In the genomic region with DNA sequence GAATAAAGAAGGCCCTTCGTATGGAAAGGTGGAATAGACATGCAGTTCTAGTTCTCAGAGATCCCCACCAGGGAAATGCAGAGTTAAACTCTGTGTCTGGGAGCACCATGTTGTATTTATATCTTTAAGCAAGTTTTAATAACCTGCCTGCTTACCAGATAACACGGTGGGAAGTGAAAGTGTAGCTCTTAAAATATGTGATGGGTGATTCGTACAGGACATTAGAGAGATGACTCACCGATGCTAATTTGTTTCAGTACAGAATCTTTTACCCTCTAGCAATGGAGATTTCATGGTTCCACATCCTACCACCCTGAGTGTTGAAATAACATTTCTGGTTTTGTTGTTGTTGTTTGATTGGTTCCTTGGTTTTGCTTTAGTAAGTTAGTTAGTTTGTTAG, we compare ENCODE assay signal across 8 mouse cellular contexts. TPM values are rescaled to one million over a fixed set of nuclear protein-coding genes. Genes with fewer than 3 reads are reported as not detected.
A peak's percentile ranks its signal among the peaks of the same experiment; 100 is the strongest.
DNase-seq lines count a peak whose midpoint lies in the region; ATAC-seq and TF ChIP-seq lines count a peak whose summit lies in the region.
"Had no signal": no experiment of that assay in that cellular context is flagged by ENCODE, and none has a peak within 500 bp of the region (broad histone marks: within the 10 kb centered on the region; RNA-seq: fewer than 3 reads in every experiment).

No protein-coding gene starts in this region.

- H3K4me2 ChIP-seq in heart, postnatal 0 days (ENCODE audit: low read depth, low read length), result peak overlapping the region; percentile 93
- H3K4me2 ChIP-seq in liver, embryonic 16.5 days (ENCODE audit: low read depth, low read length), result peak overlapping the region; percentile 88; the same call in 1 of the 2 replicates

- no peak for TF ChIP-seq EP300 in heart, postnatal 0 days (IDR thresholded peaks at IDR 0.05; ENCODE audit: low read depth)

- no peaks in the 10 kb centered on the region for H3K9me3 ChIP-seq in heart, postnatal 0 days (replicated peaks; ENCODE audit: control insufficient read depth, low read length)
- no peaks in the 10 kb centered on the region for H3K9me3 ChIP-seq in liver, embryonic 16.5 days (replicated peaks; ENCODE audit: control insufficient read depth, low read length)

- no peak for TF ChIP-seq CTCF in heart, postnatal 0 days (IDR thresholded peaks at IDR 0.05; ENCODE audit: low read depth)

- 23% methylated on average over 4 of the region's 4 CpGs for WGBS in heart, postnatal 0 days
- 44% methylated on average over 4 of the region's 4 CpGs for WGBS in liver, embryonic 16.5 days (ENCODE audit: insufficient replicate concordance)

- peaks cover 30% of the 10 kb centered on the region for H3K4me1 ChIP-seq in heart, postnatal 0 days (ENCODE audit: control insufficient read depth, insufficient read depth)
- H3K4me1 ChIP-seq in liver, embryonic 16.5 days (ENCODE audit: control insufficient read depth, low read depth, low read length), result peaks cover 26% of the 10 kb centered on the region

- ATAC-seq in heart, postnatal 0 days (ENCODE audit: insufficient read depth, low read depth), result no peak
- ATAC-seq in liver, embryonic 16.5 days (ENCODE audit: low read depth), result no peak
- no peak for ATAC-seq in megakaryocyte progenitor cell, adult 5-6 weeks (replicated peaks; ENCODE audit: poor library complexity)

- H3K27me3 ChIP-seq in heart, postnatal 0 days (ENCODE audit: control insufficient read depth, insufficient read depth, low read length), result no peaks in the 10 kb centered on the region
- no peaks in the 10 kb centered on the region for H3K27me3 ChIP-seq in liver, embryonic 16.5 days (ENCODE audit: control insufficient read depth, insufficient read depth, low read depth, low read length)

- no peak overlapping the region; the same call in 1 of the 2 replicates for H3K9ac ChIP-seq in heart, postnatal 0 days (replicated peaks; ENCODE audit: low read depth, low read length)
- no peak overlapping the region for H3K9ac ChIP-seq in liver, embryonic 16.5 days (ENCODE audit: low read depth, low read length)

- no peak overlapping the region for H3K27ac ChIP-seq in heart, postnatal 0 days (ENCODE audit: low read depth)
- no peak overlapping the region for H3K27ac ChIP-seq in liver, embryonic 16.5 days (ENCODE audit: low read length)

- H3K4me3 ChIP-seq in heart, postnatal 0 days (ENCODE audit: low read depth, low read length), result peak overlapping the region; percentile 90; the same call in 1 of the 2 replicates
- H3K4me3 ChIP-seq in liver, embryonic 16.5 days (ENCODE audit: low read depth, low read length), result no peak overlapping the region

- peaks cover 19% of the 10 kb centered on the region for H3K36me3 ChIP-seq in heart, postnatal 0 days (replicated peaks; ENCODE audit: control insufficient read depth, insufficient read depth, low read length)
- peaks cover 9% of the 10 kb centered on the region for H3K36me3 ChIP-seq in liver, embryonic 16.5 days (ENCODE audit: control insufficient read depth, insufficient read depth)

- DNase-seq in 3T3-L1 (ENCODE audit: low read depth, low spot score) (peak; percentile 56), A20 (ENCODE audit: low read depth, low spot score) (peak; percentile 71)
- DNase-seq in heart, postnatal 0 days (ENCODE audit: low spot score), result no peak
- DNase-seq in ovary, adult 18-20 months (ENCODE audit: low spot score), result no peak
- DNase-seq in right cerebral cortex, postnatal 4 days, result no peak
- DNase-seq: lung, postnatal 36 days had no signal

RNA-seq across cellular contexts. Expression of a gene that starts 2.3 kb away (rescaled TPM):
- 31.9 and 35.5 TPM in 2 replicates for total RNA-seq in heart, postnatal 0 days (2014; rRNA removed; ENCODE audit: low replicate concordance)
- 17.6 and 18.2 TPM in 2 replicates for polyA plus RNA-seq in heart, postnatal 0 days (2015; fragmentation: Nextera tagmentation; extraction: Ambion mirVana)
- polyA plus RNA-seq in liver, embryonic 16.5 days (2015; fragmentation: Nextera tagmentation; extraction: Ambion mirVana), result 7.3 and 7.7 TPM in 2 replicates
- total RNA-seq in megakaryocyte progenitor cell, adult 5-6 weeks (2015), result 37.5 and 41.8 TPM in 2 replicates
- total RNA-seq in megakaryocyte progenitor cell, adult 5-6 weeks (2017), result 16.2 and 18.8 TPM in 2 replicates

RNA-seq across cellular contexts. Expression of a gene that starts 23.2 kb away (rescaled TPM):
- 195 and 223 TPM in 2 replicates for total RNA-seq in heart, postnatal 0 days (2014; rRNA removed; ENCODE audit: low replicate concordance)
- polyA plus RNA-seq in heart, postnatal 0 days (2015; fragmentation: Nextera tagmentation; extraction: Ambion mirVana), result 82.2 and 83.5 TPM in 2 replicates
- 101 and 102 TPM in 2 replicates for polyA plus RNA-seq in liver, embryonic 16.5 days (2015; fragmentation: Nextera tagmentation; extraction: Ambion mirVana)
- 257 and 278 TPM in 2 replicates for total RNA-seq in megakaryocyte progenitor cell, adult 5-6 weeks (2015)
- total RNA-seq in megakaryocyte progenitor cell, adult 5-6 weeks (2017), result 528 and 695 TPM in 2 replicates

RNA-seq across cellular contexts. Expression of a gene that starts 27.5 kb away (rescaled TPM):
- total RNA-seq in heart, postnatal 0 days (2014; rRNA removed; ENCODE audit: low replicate concordance), result 15.1 and 19.2 TPM in 2 replicates
- 17.0 and 17.5 TPM in 2 replicates for polyA plus RNA-seq in heart, postnatal 0 days (2015; fragmentation: Nextera tagmentation; extraction: Ambion mirVana)
- 0.33 and 0.57 TPM in 2 replicates for polyA plus RNA-seq in liver, embryonic 16.5 days (2015; fragmentation: Nextera tagmentation; extraction: Ambion mirVana)
- total RNA-seq in megakaryocyte progenitor cell, adult 5-6 weeks (2015), result 0.73 and 3.7 TPM in 2 replicates
- total RNA-seq in megakaryocyte progenitor cell, adult 5-6 weeks (2017), result 0.12 and 1.0 TPM in 2 replicates

Comparison
In these comparisons a context has a peak if more than half of its experiments do, and no peak if none do; other contexts are left out.
1. DNase-seq: peak in 3T3-L1 (single experiment) and A20 (single experiment); none in heart, postnatal 0 days (single experiment), ovary, adult 18-20 months (single experiment) and right cerebral cortex, postnatal 4 days (single experiment).